Mouse (Mus musculus) limb, embryonic 14.5 days (tissue): ENCODE measurements around the gene Hsd17b11. TPM values are rescaled to one million over a fixed set of nuclear protein-coding genes. Genes with fewer than 3 reads are reported as not detected.

Experiments
- ATAC-seq: fragments of 200-750 bp; cut with Nextera tagmentation; 2 replicates; pipeline ENCODE4 v1.8.0; 2017; ENCODE audit warnings: low read depth, moderate number of reproducible peaks, moderate TSS enrichment; ENCODE audit not compliant: low FRiP score
- DNase-seq: peaks from one replicate; pipeline ENCODE4 v3.0.0-alpha.2; 2015; ENCODE audit warnings: low spot score
- H3K27ac ChIP-seq: fragments of 300-500 bp; sonication (generic); replicated peaks from 2 replicates; pipeline ENCODE4 v1.5.1; 2014; ENCODE audit warnings: low read depth, mild to moderate bottlenecking, low read length, moderate library complexity, mixed read lengths
- H3K27me3 ChIP-seq: fragments of 300-500 bp; sonication (generic); 2 replicates; pipeline ENCODE4 v1.6.1; 2014; ENCODE audit warnings: low read length, mixed read lengths; ENCODE audit not compliant: control insufficient read depth, insufficient read depth
- H3K36me3 ChIP-seq: fragments of 300-500 bp; sonication (generic); 2 replicates; pipeline ENCODE4 v1.6.1; 2014; ENCODE audit warnings: mild to moderate bottlenecking, low read length, moderate library complexity, mixed read lengths; ENCODE audit not compliant: control insufficient read depth, insufficient read depth
- H3K4me1 ChIP-seq: fragments of 300-500 bp; sonication (generic); 2 replicates; pipeline ENCODE4 v1.6.1; 2014; ENCODE audit warnings: antibody characterized with exemption, low read length, mixed read lengths; ENCODE audit not compliant: control insufficient read depth, insufficient read depth
- H3K4me2 ChIP-seq: fragments of 300-500 bp; sonication (generic); replicated peaks from 2 replicates; pipeline ENCODE4 v1.6.1; 2014; ENCODE audit warnings: low read depth, mild to moderate bottlenecking, low read length, moderate library complexity; ENCODE audit not compliant: severe bottlenecking
- H3K4me3 ChIP-seq: fragments of 300-500 bp; sonication (generic); replicated peaks from 2 replicates; pipeline ENCODE4 v1.5.1; 2014; ENCODE audit warnings: low read length
- H3K9ac ChIP-seq: fragments of 300-500 bp; sonication (generic); 2 replicates; pipeline ENCODE4 v1.6.1; 2014; ENCODE audit warnings: mild to moderate bottlenecking, low read depth, low read length, moderate library complexity; ENCODE audit not compliant: severe bottlenecking
- H3K9me3 ChIP-seq: fragments of 300-500 bp; sonication (generic); 2 replicates; pipeline ENCODE4 v1.6.1; 2016; ENCODE audit warnings: low read length; ENCODE audit not compliant: control insufficient read depth
- POLR2A ChIP-seq: fragments of 200-500 bp; IDR thresholded peaks from 2 replicates; pipeline ENCODE4 v1.8.0; 2012; ENCODE audit warnings: inconsistent platforms, mild to moderate bottlenecking, moderate library complexity, borderline replicate concordance; ENCODE audit not compliant: insufficient read depth, insufficient read length; ENCODE audit errors: extremely low read depth
- WGBS: fragments of 180-500 bp; shearing (Covaris S2); extraction: QIAGEN DNeasy Blood & Tissue Kit; methylation state at CpG from one replicate; pipeline ENCODE4 v1.1.7; 2014; 5-methylcytosine and 5-hydroxymethylcytosine counted together
- polyA plus RNA-seq, 2 experiments: library from polyadenylated mRNA; depleted of rRNA in 1 of 2; stranded (reverse) in 1 of 2; unstranded in 1 of 2; fragments of >200 nt; fragmentation: Nextera tagmentation in 1 of 2; extraction: Ambion mirVana in 1 of 2; gene quantifications; 2 replicates each; pipeline versions ENCODE4 v1.2.1 to v1.2.3; 2012 to 2014

Gene Hsd17b11
- polyA plus RNA-seq, 2 experiments, result 3.5 to 16.2 TPM

GRCm38 (mm10) chr5:104060429-104060828, 38.7 kb upstream of the Hsd17b11 start:
- H3K27ac ChIP-seq, result no peak overlapping the region
- H3K4me3 ChIP-seq, result no peak overlapping the region
- no peaks in the 10 kb centered on the region for H3K4me1 ChIP-seq
- H3K9ac ChIP-seq, result no peak overlapping the region
- H3K36me3 ChIP-seq, result peaks cover 58% of the 10 kb centered on the region
- no peaks in the 10 kb centered on the region for H3K9me3 ChIP-seq
- ATAC-seq (no peak), DNase-seq (no peak)
- 90% methylated on average over 5 of the region's 5 CpGs for WGBS
- TF ChIP-seq POLR2A, result no peak
- H3K27me3 ChIP-seq, result no peaks in the 10 kb centered on the region
- H3K4me2 ChIP-seq, result no peak overlapping the region

GRCm38 (mm10) chr5:104059628-104060027, 37.9 kb upstream of the Hsd17b11 start:
- Histone ChIP-seq H3K4me2 (no peak overlapping the region), H3K4me3 (no peak overlapping the region), H3K27ac (no peak overlapping the region), H3K4me1 (no peaks in the 10 kb centered on the region), H3K36me3 (peaks cover 52% of the 10 kb centered on the region), H3K9ac (no peak overlapping the region), H3K27me3 (no peaks in the 10 kb centered on the region), H3K9me3 (no peaks in the 10 kb centered on the region)
- DNase-seq (no peak), ATAC-seq (no peak)
- WGBS, result 74% methylated on average over 9 of the region's 9 CpGs
- no peak for TF ChIP-seq POLR2A

GRCm38 (mm10) chr5:104058021-104058420, 36.3 kb upstream of the Hsd17b11 start:
- ATAC-seq (no peak), DNase-seq (no peak)
- Histone ChIP-seq H3K36me3 (peaks cover 50% of the 10 kb centered on the region), H3K9me3 (no peaks in the 10 kb centered on the region), H3K4me2 (no peak overlapping the region), H3K9ac (no peak overlapping the region), H3K4me3 (no peak overlapping the region), H3K4me1 (no peaks in the 10 kb centered on the region), H3K27ac (no peak overlapping the region), H3K27me3 (no peaks in the 10 kb centered on the region)
- WGBS, result 67% methylated on average over 15 of the region's 15 CpGs
- no peak for TF ChIP-seq POLR2A

GRCm38 (mm10) chr5:104056295-104056694, 34.6 kb upstream of the Hsd17b11 start:
- no peak for DNase-seq
- Histone ChIP-seq H3K4me2 (no peak overlapping the region), H3K4me1 (no peaks in the 10 kb centered on the region), H3K4me3 (no peak overlapping the region), H3K9ac (no peak overlapping the region), H3K9me3 (no peaks in the 10 kb centered on the region), H3K36me3 (peaks cover 43% of the 10 kb centered on the region), H3K27me3 (no peaks in the 10 kb centered on the region), H3K27ac (no peak overlapping the region)
- TF ChIP-seq POLR2A, result no peak
- 89% methylated on average over 7 of the region's 7 CpGs for WGBS
- ATAC-seq, result no peak

GRCm38 (mm10) chr5:104055816-104056215, 34.1 kb upstream of the Hsd17b11 start:
- H3K9me3 ChIP-seq, result no peaks in the 10 kb centered on the region
- WGBS, result 88% methylated on average over 4 of the region's 4 CpGs
- no peak overlapping the region for H3K27ac ChIP-seq
- DNase-seq, result no peak
- no peak for TF ChIP-seq POLR2A
- no peaks in the 10 kb centered on the region for H3K27me3 ChIP-seq
- no peak overlapping the region for H3K9ac ChIP-seq
- no peak for ATAC-seq
- H3K4me2 ChIP-seq, result no peak overlapping the region
- H3K4me3 ChIP-seq, result no peak overlapping the region
- H3K4me1 ChIP-seq, result no peaks in the 10 kb centered on the region
- peaks cover 43% of the 10 kb centered on the region for H3K36me3 ChIP-seq

GRCm38 (mm10) chr5:104054938-104055337, 33.2 kb upstream of the Hsd17b11 start:
- WGBS, result 89% methylated on average over 4 of the region's 4 CpGs
- DNase-seq, result no peak
- H3K27me3 ChIP-seq, result no peaks in the 10 kb centered on the region
- H3K4me3 ChIP-seq, result no peak overlapping the region
- no peak overlapping the region for H3K9ac ChIP-seq
- no peaks in the 10 kb centered on the region for H3K9me3 ChIP-seq
- TF ChIP-seq POLR2A, result no peak
- H3K4me2 ChIP-seq, result no peak overlapping the region
- H3K36me3 ChIP-seq, result peaks cover 40% of the 10 kb centered on the region
- no peak overlapping the region for H3K27ac ChIP-seq
- no peaks in the 10 kb centered on the region for H3K4me1 ChIP-seq
- no peak for ATAC-seq
